Mouse (Mus musculus) heart, adult 2 months (tissue): ENCODE results near the gene Akap9. TPM values are rescaled to one million over a fixed set of nuclear protein-coding genes. Genes with fewer than 3 reads are reported as not detected.
"Not testable (repeated sequence)": the region's sequence is repeated elsewhere in the genome, so short reads cannot be mapped to it uniquely, and the experiment has no call there.

Experiments
- DNase-seq, 2 experiments: peaks; one replicate each; pipeline ENCODE4 v3.0.0; 2021
- H3K27ac ChIP-seq: fragments of 200-600 bp; 2 replicates; pipeline ENCODE4 v1.8.1; 2022
- H3K27me3 ChIP-seq: fragments of 200-500 bp; 2 replicates; pipeline ENCODE4 v1.6.1; 2012; ENCODE audit warnings: mild to moderate bottlenecking, low read length, inconsistent platforms, mixed read lengths; ENCODE audit not compliant: control insufficient read depth, insufficient read depth
- H3K36me3 ChIP-seq: fragments of 200-500 bp; 2 replicates; pipeline ENCODE4 v1.6.1; 2012; ENCODE audit warnings: low read length, inconsistent platforms; ENCODE audit not compliant: control insufficient read depth, insufficient read depth
- H3K4me1 ChIP-seq: fragments of 200-500 bp; 2 replicates; pipeline ENCODE4 v1.6.1; 2011; ENCODE audit warnings: low read length; ENCODE audit not compliant: control insufficient read depth, insufficient read depth
- H3K4me3 ChIP-seq: fragments of 200-600 bp; 2 replicates; pipeline ENCODE4 v1.8.1; 2022
- H3K79me2 ChIP-seq: fragments of 200-500 bp; replicated peaks from 2 replicates; pipeline ENCODE4 v1.6.1; 2012; ENCODE audit warnings: mild to moderate bottlenecking, inconsistent platforms, low read length, moderate library complexity, mixed read lengths; ENCODE audit not compliant: control insufficient read depth, insufficient read depth
- H3K9ac ChIP-seq: fragments of 200-500 bp; 2 replicates; pipeline ENCODE4 v1.6.1; 2012; ENCODE audit warnings: low read depth, mild to moderate bottlenecking, control low read depth, inconsistent platforms, low read length, mixed read lengths
- CTCF ChIP-seq: fragments of 200-600 bp; IDR thresholded peaks from 2 replicates; pipeline ENCODE4 v1.8.1; 2022; ENCODE audit warnings: antibody characterized with exemption, mild to moderate bottlenecking, moderate library complexity
- EP300 ChIP-seq: fragments of 200-500 bp; IDR thresholded peaks from 2 replicates; pipeline ENCODE4 v1.6.1; 2011; ENCODE audit warnings: low read depth, low read length, control low read depth; ENCODE audit not compliant: insufficient read depth
- POLR2A ChIP-seq: fragments of 200-500 bp; IDR thresholded peaks from 2 replicates; pipeline ENCODE4 v1.6.1; 2011; ENCODE audit warnings: mild to moderate bottlenecking, low read depth, low read length, control low read depth; ENCODE audit not compliant: insufficient read depth
- WGBS: fragments of 180-500 bp; shearing (Covaris S2); methylation state at CpG from one replicate; pipeline ENCODE4 v1.1.7; 2018; 5-methylcytosine and 5-hydroxymethylcytosine counted together
- intact Hi-C: fragments of 180-260 bp; cut with DNase I; formaldehyde crosslinking; loops from one replicate; pipeline ENCODE4 v1.15.1; 2025
- polyA plus RNA-seq: library from polyadenylated mRNA; depleted of rRNA; stranded (reverse); fragments of >200 nt; gene quantifications from 2 replicates; pipeline ENCODE4 v1.2.3, GENCODE M21; 2012
- total RNA-seq, 2 experiments: library from RNA; stranded (reverse); gene quantifications; 2 replicates each; pipeline ENCODE4 v1.2.3; 2021

The Akap9 gene
- total and polyA plus RNA-seq, 3 experiments: 4.4 to 45.3 (median 37.5) TPM

DNA sequence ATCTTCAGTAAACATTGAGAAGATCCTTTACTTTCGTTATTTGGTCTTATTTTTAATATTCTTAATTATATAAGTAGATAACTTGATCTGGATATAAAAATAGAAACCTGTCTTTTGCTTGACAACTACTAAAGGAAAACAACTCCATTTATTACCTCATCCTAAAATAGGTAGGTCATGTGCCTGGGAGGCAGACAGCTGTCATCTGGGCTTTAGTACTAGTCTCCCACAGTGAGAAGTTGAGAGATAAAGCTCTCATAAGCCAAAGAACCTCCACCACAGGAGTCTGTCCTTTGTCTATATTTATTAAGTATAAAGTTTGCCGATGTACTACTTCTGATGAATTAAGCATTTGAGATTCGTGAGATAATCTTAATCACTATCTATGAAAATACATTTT is 78.8 kb downstream of the Akap9 start:
- Histone ChIP-seq H3K4me1 (peaks cover 2% of the 10 kb centered on the region; the same call in 1 of the 2 replicates), H3K27me3 (no peaks in the 10 kb centered on the region), H3K27ac (peak overlapping the region; percentile 55), H3K9ac (no peak overlapping the region), H3K79me2 (no peaks in the 10 kb centered on the region), H3K36me3 (peaks cover 4% of the 10 kb centered on the region), H3K4me3 (no peak overlapping the region)
- no peak for TF ChIP-seq CTCF
- no peak for TF ChIP-seq POLR2A
- TF ChIP-seq EP300: no peak
- intact Hi-C loops: no loop called here
- no peak for DNase-seq
- WGBS: 56% methylated on average over 3 of the region's 3 CpGs

DNA sequence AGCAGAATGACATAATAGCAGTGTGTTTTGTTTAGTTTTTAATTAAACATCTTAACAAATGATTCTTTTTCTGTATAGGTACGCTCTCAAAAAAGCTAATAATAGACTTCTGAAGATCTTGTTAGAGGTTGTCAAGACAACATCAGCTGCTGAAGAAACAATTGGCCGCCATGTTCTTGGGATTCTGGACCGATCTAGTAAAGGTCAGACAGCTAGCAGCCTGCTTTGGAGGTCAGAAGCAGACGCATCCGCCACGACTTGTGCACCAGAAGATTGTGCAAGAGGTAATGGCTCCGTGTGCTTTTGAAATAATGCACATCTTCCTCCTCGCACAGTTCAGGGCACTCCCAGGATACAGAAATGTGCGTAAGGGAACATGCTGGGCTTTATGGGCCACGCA is 80.4 kb downstream of the Akap9 start:
- DNase-seq: no peak
- no peak overlapping the region for H3K9ac ChIP-seq
- intact Hi-C loops: no loop called here
- no peaks in the 10 kb centered on the region for H3K79me2 ChIP-seq
- WGBS: 93% methylated on average over 10 of the region's 10 CpGs
- H3K4me1 ChIP-seq: peaks cover 2% of the 10 kb centered on the region; the same call in 1 of the 2 replicates
- no peak overlapping the region for H3K4me3 ChIP-seq
- no peak overlapping the region for H3K27ac ChIP-seq
- TF ChIP-seq EP300 (no peak), CTCF (no peak), POLR2A (no peak)
- peaks cover 6% of the 10 kb centered on the region for H3K36me3 ChIP-seq
- no peaks in the 10 kb centered on the region for H3K27me3 ChIP-seq

DNA sequence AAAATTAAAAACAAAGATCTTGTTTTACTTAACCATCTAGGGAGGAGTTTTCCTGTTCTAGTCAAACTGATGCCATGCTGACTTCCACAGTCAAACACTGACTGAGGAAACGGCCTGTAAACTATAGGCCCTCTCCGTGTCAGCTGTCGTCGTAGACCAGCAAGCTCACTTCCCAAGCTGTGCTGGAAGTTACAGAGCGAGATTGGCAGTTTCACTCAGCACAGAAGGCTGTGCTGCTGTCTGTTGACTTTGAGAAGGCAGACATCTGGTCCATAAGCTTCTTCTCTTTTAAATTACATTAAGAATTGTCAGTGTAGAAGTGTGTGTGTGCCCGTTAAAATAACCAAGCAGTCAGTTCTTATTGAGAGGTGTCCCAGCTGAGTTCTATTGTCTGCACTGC is 81.7 kb downstream of the Akap9 start:
- Histone ChIP-seq H3K36me3 (peaks cover 6% of the 10 kb centered on the region), H3K4me3 (no peak overlapping the region), H3K27me3 (no peaks in the 10 kb centered on the region), H3K9ac (no peak overlapping the region), H3K27ac (no peak overlapping the region), H3K79me2 (no peaks in the 10 kb centered on the region), H3K4me1 (peaks cover 2% of the 10 kb centered on the region; the same call in 1 of the 2 replicates)
- intact Hi-C loops: no loop called here
- WGBS: 84% methylated on average over 6 of the region's 6 CpGs
- no peak for DNase-seq
- TF ChIP-seq EP300 (no peak), CTCF (no peak), POLR2A (no peak)

DNA sequence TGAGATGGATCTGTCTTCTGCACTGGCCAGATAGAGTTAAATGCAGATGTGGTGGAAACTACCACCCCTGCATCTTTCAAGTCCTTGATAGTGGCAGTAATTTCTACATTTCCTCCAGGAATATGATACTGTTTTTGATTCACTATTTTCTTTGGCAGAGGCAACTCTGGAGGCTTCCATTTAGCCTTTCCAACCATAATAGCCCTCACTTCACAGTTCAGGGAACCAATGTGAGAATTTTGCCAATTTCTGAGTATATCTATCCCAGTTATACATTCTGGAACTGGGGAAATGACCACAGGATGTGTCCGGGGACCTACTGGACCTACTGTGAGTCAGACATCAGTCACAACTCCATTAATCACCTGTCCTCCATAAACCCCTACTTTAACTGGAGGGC is 89.8 kb downstream of the Akap9 start:
- H3K36me3 ChIP-seq: not testable (repeated sequence)

DNA sequence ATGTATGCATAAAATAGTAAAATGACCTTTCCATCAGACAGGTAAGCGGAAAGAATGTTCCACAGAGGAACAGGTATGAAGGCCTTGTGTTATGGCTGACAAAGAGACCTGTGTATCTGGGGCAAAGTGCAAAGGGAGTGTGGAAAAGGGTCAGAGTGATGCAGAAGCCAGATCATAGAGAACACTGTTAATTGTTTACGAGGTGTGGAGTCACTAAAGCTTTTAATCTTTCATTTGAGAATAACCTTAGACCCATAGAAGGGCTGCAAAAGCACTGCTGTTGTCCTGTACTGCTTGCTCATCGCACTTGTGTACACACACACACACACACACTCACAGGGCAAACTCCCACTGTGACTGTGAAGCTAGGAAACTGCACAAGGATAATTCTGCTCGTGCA is 91.5 kb downstream of the Akap9 start:
- no peak for DNase-seq
- no peak overlapping the region for H3K9ac ChIP-seq
- intact Hi-C loops: loop anchor here (10.0 kb wide), 1 partner anchor 735 kb away; the partner anchor contains the start of gene Fzd1
- TF ChIP-seq CTCF (no peak), EP300 (no peak), POLR2A (no peak)
- H3K79me2 ChIP-seq: no peaks in the 10 kb centered on the region
- no peaks in the 10 kb centered on the region for H3K36me3 ChIP-seq
- H3K4me3 ChIP-seq: no peak overlapping the region
- H3K27ac ChIP-seq: no peak overlapping the region
- no peaks in the 10 kb centered on the region for H3K27me3 ChIP-seq
- H3K4me1 ChIP-seq: peaks cover 1% of the 10 kb centered on the region
- WGBS: 96% methylated on average over 4 of the region's 4 CpGs

More for the DNA sequence above, 89.8 kb downstream of the Akap9 start:
- H3K4me3 ChIP-seq, H3K4me1 ChIP-seq, H3K9ac ChIP-seq, H3K27me3 ChIP-seq, DNase-seq, H3K79me2 ChIP-seq, H3K27ac ChIP-seq: not testable (repeated sequence)
- 56% methylated on average over 1 of the region's 1 CpGs for WGBS
- intact Hi-C loops: loop anchor here (10.0 kb wide), 1 partner anchor 737 kb away; the partner anchor contains the start of gene Fzd1

DNA sequence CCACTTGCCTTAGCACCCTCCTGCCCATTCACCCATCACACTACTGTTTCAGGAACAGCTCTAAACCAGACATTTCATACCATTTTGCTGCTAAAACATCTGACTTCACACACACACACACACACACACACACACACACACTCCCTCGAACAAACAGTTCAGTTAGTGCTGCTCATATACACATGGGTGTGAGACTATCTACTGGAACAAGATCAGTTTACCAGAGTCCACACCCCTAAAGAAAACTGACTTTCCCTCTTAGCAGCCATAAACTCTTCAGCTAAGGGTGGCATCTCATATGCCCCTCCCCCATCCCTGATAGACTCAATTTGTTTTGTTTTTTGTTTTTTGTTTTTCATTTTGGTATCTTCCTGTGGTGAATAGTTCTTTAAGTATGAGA is 92.2 kb downstream of the Akap9 start:
- intact Hi-C loops: no loop called here
- Histone ChIP-seq H3K9ac (no peak overlapping the region), H3K4me3 (no peak overlapping the region), H3K4me1 (peaks cover 3% of the 10 kb centered on the region), H3K27ac (no peak overlapping the region), H3K79me2 (no peaks in the 10 kb centered on the region), H3K36me3 (peaks cover 3% of the 10 kb centered on the region), H3K27me3 (no peaks in the 10 kb centered on the region)
- no peak for TF ChIP-seq CTCF
- no peak for TF ChIP-seq EP300
- TF ChIP-seq POLR2A: no peak
- WGBS: 90% methylated on average over 1 of the region's 1 CpGs
- no peak for DNase-seq

DNA sequence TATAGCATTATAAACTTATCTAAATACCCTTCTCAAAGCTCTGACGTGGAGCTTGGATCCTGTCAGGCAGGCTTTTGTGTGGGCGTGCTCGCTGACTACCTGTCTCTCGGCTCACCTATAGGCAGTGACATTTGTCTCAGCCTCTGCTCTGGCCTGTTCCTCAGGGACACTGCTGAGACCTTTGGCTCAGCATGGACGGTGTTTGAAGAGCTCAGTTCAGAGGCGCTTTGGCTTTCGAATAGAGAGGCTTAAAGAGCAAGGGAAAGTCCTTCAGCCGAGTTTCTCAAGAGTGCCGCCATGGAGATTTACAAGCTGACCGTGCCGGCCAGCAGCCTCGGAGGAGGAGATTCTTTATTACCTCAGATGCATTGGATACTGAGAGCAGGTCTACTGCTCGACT is 95.3 kb downstream of the Akap9 start:
- H3K4me3 ChIP-seq: no peak overlapping the region
- peaks cover 3% of the 10 kb centered on the region for H3K4me1 ChIP-seq

More for the DNA sequence above, 95.3 kb downstream of the Akap9 start:
- WGBS: 68% methylated on average over 13 of the region's 13 CpGs
- Histone ChIP-seq H3K27ac (peak overlapping the region; percentile 24), H3K79me2 (no peaks in the 10 kb centered on the region), H3K9ac (no peak overlapping the region), H3K27me3 (no peaks in the 10 kb centered on the region), H3K36me3 (peaks cover 3% of the 10 kb centered on the region)
- intact Hi-C loops: no loop called here
- DNase-seq: peak in 1 of 2 experiments; percentile 15
- TF ChIP-seq EP300: no peak
- TF ChIP-seq POLR2A: no peak
- no peak for TF ChIP-seq CTCF
